Mouse (Mus musculus) megakaryocyte-erythroid progenitor cell, adult 5-6 weeks (primary cell): ENCODE measurements around the gene Dgkz. TPM values are rescaled to one million over a fixed set of nuclear protein-coding genes. Genes with fewer than 3 reads are reported as not detected.

Experiments used
- ATAC-seq: replicated peaks from 2 replicates; pipeline ENCODE4 v1.8.0; 2016; ENCODE audit warnings: mild to moderate bottlenecking, inconsistent platforms; ENCODE audit not compliant: severe bottlenecking, poor library complexity, low FRiP score, low TSS enrichment
- total RNA-seq, 2 experiments: library from RNA; stranded (forward) in 1 of 2; stranded (reverse) in 1 of 2; fragments of 200-1000, 215-1000 nt in 1 of 2; fragments of >200 nt in 1 of 2; fragmentation: Nextera tagmentation in 1 of 2; gene quantifications; 2 replicates each; pipeline ENCODE4 v1.2.3; 2014 to 2017

The Dgkz gene
- total RNA-seq, 2 experiments from 2014 or later, result 60.2 to 204 TPM

DNA sequence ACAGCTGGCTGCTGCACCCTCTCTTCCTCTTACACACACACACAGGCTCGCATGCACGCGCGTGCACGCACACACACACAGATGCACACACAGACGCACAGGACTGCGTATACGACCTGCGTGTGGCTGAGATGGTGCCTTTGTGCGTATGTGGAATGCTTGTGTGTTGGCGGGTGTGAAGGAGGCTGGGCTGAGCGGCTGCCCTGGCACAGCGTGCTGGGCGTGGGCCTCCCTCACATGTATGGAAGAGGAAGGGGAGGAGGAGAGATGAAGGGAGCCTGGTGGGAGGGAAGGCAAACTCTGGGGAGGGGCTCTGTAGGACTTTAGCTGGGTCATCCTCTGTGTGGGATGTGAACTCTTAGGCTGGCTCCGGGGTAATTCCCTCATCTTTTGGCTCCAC is 50.2 kb downstream of the Dgkz start:
- no peak for ATAC-seq

DNA sequence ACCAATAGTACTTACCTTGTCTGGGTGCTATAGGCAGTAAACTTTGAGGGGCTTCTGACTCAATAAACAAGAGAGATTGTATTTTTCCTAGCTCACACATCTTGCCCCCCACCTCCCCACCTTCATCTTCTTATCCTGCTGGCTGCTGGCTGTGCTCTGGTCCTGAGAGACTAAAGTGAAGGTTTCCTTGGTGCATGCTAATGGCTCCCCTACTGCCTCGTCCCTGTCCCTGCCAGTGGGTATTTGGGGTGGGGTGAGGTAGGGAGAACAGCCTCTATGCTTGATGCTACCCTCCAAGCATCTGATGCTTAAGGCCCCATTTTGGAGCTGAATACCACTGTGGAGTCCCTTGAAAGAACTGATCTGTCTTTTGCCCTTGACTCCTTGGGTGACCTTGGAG is 50.9 kb downstream of the Dgkz start:
- no peak for ATAC-seq

DNA sequence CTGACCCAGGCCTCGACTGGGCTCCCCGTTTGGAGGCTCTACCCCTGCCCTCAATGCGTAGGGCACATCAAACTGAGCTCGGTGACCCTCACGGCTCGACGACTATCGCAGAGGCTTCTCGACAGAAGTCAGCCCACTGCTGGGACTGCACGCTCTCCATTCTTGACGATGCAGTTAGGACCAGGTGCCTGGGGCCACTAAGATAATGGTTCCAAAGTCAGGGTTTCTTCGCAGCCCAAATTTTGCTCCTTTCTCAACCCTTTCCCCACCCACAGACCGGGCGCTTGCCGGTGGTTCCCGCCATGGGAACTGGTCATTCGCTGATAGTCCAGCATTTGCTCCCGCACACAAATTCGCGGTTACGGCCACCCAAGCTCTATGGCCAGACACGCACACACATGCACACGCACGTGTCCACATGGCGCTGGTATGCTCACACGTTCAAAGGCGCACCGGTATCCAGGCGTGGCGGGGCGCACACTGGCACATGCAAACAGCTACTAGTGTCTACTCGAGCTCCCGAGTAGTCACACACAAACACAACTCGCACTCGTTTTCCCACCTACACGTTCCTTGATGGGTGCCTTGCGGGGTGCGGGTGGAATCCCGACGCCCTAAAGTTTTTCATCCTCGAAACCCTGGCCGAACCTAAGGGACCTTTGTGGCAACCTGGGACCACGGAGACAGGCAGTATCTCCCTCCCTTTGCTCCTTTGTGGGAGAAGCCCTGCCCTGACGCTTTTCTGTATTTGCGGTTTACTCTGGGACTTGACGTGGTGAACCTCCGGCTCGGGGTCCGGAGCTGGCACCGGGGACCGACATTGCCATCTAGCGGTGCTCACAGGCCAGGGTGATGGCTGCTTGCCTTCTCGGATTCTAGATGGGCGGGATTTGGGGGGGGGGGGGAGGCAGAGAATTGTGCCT is 52.0 kb downstream of the Dgkz start:
- ATAC-seq, result peak; percentile 41

GRCm38 (mm10) chr2:91922586-91923414 is 52.9 kb downstream of the Dgkz start:
- ATAC-seq, result no peak

GRCm38 (mm10) chr2:91921790-91922570 is 53.7 kb downstream of the Dgkz start:
- ATAC-seq, result no peak

DNA sequence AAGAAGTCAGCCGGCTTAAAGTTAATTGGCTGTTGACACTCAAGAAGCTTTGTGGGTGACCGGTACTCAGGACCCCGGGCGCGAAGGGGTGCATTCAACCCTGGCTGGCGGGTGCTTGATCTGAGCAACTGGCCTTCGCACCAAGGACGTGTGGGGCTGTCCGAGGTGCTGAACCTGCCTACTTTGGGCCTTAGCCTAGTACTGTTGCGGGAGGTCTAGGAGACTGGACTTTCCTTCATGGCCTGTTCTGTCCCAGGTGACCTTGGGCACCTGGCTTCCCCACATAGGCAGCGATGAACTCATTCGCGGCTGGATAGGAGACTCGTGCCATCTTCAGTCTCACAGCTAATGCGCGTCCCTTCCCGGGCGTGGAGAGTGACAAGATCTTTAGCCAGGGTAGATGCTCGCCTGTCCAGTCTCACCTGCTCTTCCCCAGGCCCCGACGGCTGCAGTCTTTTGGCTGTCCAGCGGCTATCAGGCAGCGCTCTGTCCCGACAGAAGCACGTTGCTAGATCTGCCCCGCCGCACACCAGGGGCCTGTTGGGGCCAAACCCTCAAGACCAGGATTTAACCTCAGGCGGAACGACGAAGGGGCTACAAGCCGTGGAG is 54.4 kb downstream of the Dgkz start:
- peak; percentile 41 for ATAC-seq

GRCm38 (mm10) chr2:91920130-91920529 is 55.5 kb downstream of the Dgkz start:
- ATAC-seq, result no peak

DNA sequence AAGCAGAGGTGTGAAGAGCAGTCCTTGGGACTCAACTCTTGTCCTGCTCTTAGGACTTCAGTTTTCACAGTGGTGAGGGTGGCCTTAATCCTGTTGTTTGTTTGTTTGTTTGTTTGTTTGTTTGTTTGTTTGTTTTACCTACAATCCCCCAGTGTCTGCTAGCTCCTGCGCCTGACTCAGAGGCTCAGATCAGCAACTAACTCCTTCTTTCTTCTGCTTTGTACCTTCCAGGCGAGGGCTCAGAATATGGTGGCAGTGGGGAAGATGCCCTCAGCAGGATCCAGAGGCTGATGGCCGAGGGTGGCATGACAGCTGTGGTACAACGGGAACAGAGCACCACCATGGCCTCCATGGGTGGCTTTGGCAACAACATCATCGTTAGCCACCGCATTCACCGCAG is 58.6 kb downstream of the Dgkz start:
- ATAC-seq, result no peak

DNA sequence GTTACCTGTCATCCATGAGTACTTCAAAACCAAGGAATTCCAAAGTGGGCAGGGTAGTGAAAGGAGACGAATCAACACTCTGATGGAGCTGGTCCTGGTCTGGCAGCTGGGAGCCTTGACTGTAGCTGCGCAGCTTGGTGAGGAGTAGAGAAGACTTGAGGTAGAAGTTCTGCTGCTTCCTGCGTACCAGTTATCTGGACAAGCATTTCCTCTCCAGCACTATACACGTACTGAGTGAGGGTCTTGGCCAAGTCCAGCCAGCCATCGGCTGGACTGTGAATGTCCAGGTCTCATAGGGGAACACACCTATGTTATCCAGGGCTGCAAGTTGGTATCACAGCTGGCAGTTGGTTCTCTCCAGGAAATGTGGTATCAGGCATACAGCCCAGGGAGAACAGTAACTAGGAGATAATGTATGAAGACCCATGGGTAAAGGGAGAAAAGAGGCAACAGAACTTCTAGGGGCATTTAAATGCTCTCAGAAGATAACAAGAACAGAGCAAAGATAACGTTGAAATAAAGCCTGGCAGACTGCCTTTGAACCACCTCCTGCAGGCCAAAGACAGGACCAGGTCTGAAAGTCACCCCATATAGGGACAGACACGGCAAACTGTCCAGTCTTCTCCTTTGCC is 59.2 kb downstream of the Dgkz start:
- ATAC-seq, result peak; percentile 64

- ATAC-seq, result 0 out of 2 replicates have a peak, but pooled peaks have one; percentile 20
Observed at GRCm38 (mm10) chr2:91913328-91914110, 62.1 kb downstream of the Dgkz start.

DNA sequence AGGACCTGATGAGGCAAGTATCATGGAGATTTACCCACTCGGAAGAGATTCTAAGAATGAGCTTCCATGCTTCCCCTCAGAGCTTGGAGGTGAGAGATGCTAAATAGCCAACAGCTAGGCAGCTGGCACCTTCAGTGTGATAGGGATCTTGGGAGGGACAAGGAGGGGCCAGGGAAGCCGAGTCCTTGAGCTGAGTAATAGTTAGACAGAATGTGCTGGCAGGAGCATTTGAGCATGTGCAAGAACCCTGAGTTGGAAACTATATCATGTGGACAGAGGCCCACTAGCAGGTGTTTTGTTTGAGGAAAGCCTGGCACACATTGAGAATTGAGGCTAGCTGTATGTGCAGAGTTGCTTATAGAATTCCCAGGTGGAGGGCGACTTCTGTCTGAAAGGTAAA is 63.0 kb downstream of the Dgkz start:
- no peak for ATAC-seq

DNA sequence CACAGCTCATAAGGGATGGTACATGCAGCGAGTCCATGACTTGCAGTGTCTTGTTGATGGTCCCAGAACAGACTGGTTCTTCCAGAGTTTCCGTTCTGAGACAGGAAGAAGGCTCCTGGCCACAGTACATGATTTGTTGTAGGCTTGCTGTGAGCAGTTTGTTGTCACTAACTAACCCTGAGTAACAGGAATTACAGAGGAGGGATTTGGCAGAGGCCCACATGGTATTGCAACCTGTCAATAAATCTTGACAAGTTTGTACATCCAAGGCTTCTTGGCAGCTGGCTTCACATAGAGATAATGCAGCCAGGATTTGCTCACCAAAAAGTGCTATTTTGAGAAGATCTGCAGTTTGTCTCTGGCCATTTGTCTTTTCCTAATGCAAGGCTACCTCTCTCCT is 69.5 kb downstream of the Dgkz start:
- no peak for ATAC-seq

GRCm38 (mm10) chr2:91904618-91905307 is 70.9 kb downstream of the Dgkz start:
- no peak for ATAC-seq

- no peak for ATAC-seq
Observed at GRCm38 (mm10) chr2:91903171-91903925, 72.3 kb downstream of the Dgkz start.

DNA sequence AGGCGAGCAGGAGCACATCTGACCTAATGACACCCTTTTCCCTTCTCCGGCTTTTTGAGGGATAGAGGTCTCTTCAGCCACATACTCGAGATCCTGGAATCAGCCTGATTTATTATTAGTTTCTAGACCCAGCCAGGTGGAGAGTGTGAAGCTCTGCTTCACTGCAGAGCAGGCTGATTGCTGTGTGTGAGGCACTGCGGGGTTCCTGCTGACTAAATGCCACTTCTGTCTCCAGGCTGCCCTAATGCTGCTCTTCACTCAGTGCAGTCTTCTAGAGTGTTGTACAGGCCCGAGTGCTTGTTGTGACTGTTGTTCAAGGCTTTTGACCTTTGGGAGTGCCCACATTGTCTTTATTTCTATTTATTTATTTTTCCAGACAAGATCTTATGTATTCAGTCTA is 73.3 kb downstream of the Dgkz start:
- no peak for ATAC-seq

GRCm38 (mm10) chr2:91900431-91900830 is 75.2 kb downstream of the Dgkz start:
- ATAC-seq, result no peak

- ATAC-seq, result no peak
Observed at GRCm38 (mm10) chr2:91899141-91899540, 76.5 kb downstream of the Dgkz start.
